Mouse (Mus musculus) MEL (cell line): ENCODE data around the gene Bmper. TPM values are rescaled to one million over a fixed set of nuclear protein-coding genes. Genes with fewer than 3 reads are reported as not detected.

Experiments
- DNase-seq: peaks from one replicate; pipeline ENCODE4 v3.0.0; 2011; ENCODE audit warnings: low read depth, low spot score
- H3K27ac ChIP-seq: 2 replicates; pipeline ENCODE4 v1.5.1; 2012; ENCODE audit warnings: low read depth, mild to moderate bottlenecking, control low read depth, low read length, moderate library complexity; ENCODE audit not compliant: control insufficient read depth
- H3K27me3 ChIP-seq, 2 experiments: fragments of 150-350 bp in 1 of 2; sonication (generic) in 1 of 2; 2 replicates each; pipeline ENCODE4 v1.6.1; 2012; ENCODE audit warnings: low read length in 2 of 2, mild to moderate bottlenecking in 2 of 2, improper control_type of control experiment in 1 of 2, moderate library complexity in 1 of 2; ENCODE audit not compliant: insufficient read depth in 2 of 2, control insufficient read depth in 1 of 2
- H3K36me3 ChIP-seq, 2 experiments: 2 replicates each; pipeline ENCODE4 v1.6.1; 2012 to 2014; ENCODE audit warnings: low read length in 2 of 2, improper control_type of control experiment in 1 of 2, inconsistent platforms in 1 of 2, mild to moderate bottlenecking in 1 of 2; ENCODE audit not compliant: insufficient read depth in 2 of 2, control insufficient read depth in 1 of 2
- H3K4me1 ChIP-seq, 2 experiments: fragments of 150-350 bp in 1 of 2; sonication (generic) in 1 of 2; 2 replicates each; pipeline ENCODE4 v1.6.1; 2012; ENCODE audit warnings: low read length in 2 of 2, improper control_type of control experiment in 1 of 2, mild to moderate bottlenecking in 1 of 2; ENCODE audit not compliant: insufficient read depth in 2 of 2, control insufficient read depth in 1 of 2
- H3K4me3 ChIP-seq, 2 experiments: fragments of 150-350 bp in 1 of 2; sonication (generic) in 1 of 2; 2 replicates each; pipeline ENCODE4 v1.5.1; 2012; ENCODE audit warnings: low read depth in 2 of 2, low read length in 2 of 2, mild to moderate bottlenecking in 2 of 2, moderate library complexity in 2 of 2, control low read depth in 1 of 2, improper control_type of control experiment in 1 of 2; ENCODE audit not compliant: control insufficient read depth in 1 of 2, insufficient read depth in 1 of 2
- H3K79me2 ChIP-seq: 2 replicates; pipeline ENCODE4 v1.6.1; 2012; ENCODE audit warnings: mild to moderate bottlenecking, low read length, moderate library complexity; ENCODE audit not compliant: control insufficient read depth, poor library complexity, insufficient read depth
- H3K9ac ChIP-seq: 2 replicates; pipeline ENCODE4 v1.6.1; 2012; ENCODE audit warnings: low read depth, mild to moderate bottlenecking, control low read depth, low read length, moderate library complexity; ENCODE audit not compliant: control insufficient read depth, poor library complexity, severe bottlenecking
- H3K9me3 ChIP-seq: fragments of 150-350 bp; sonication (generic); replicated peaks from 2 replicates; pipeline ENCODE4 v1.6.1; 2012; ENCODE audit warnings: mild to moderate bottlenecking, low read length, improper control_type of control experiment, moderate library complexity; ENCODE audit not compliant: insufficient read depth
- CHD1 ChIP-seq: IDR thresholded peaks from 2 replicates; pipeline ENCODE4 v1.6.1; 2012; ENCODE audit warnings: low read depth, mild to moderate bottlenecking, inconsistent platforms, low read length, improper control_type of control experiment
- CTCF ChIP-seq, 3 experiments: IDR thresholded peaks in 2 of 3; conservative IDR thresholded peaks in 1 of 3; 2 replicates each; pipeline ENCODE4 v1.5.1; 2011 to 2012; ENCODE audit warnings: low read length in 3 of 3, low read depth in 2 of 3, mild to moderate bottlenecking in 2 of 3, improper control_type of control experiment in 1 of 3, inconsistent platforms in 1 of 3, mixed read lengths in 1 of 3, moderate library complexity in 1 of 3; ENCODE audit not compliant: control insufficient read depth in 1 of 3, insufficient read depth in 1 of 3, poor library complexity in 1 of 3, severe bottlenecking in 1 of 3
- E2F4 ChIP-seq: IDR thresholded peaks from 2 replicates; pipeline ENCODE4 v1.6.1; 2011; ENCODE audit warnings: low read depth, low read length, improper control_type of control experiment, borderline replicate concordance
- ELF1 ChIP-seq: IDR thresholded peaks from 2 replicates; pipeline ENCODE4 v1.6.1; 2014; ENCODE audit warnings: low read depth, mild to moderate bottlenecking, inconsistent platforms, low read length, improper control_type of control experiment, moderate library complexity
- EP300 ChIP-seq, 2 experiments: IDR thresholded peaks; 2 replicates each; pipeline ENCODE4 v1.6.1; 2011; ENCODE audit warnings: improper control_type of control experiment in 2 of 2, low read length in 2 of 2, low read depth in 1 of 2, mild to moderate bottlenecking in 1 of 2
- ETS1 ChIP-seq: IDR thresholded peaks from 2 replicates; pipeline ENCODE4 v1.6.1; 2012; ENCODE audit warnings: low read depth, mild to moderate bottlenecking, inconsistent platforms, low read length, improper control_type of control experiment, moderate library complexity
- GABPA ChIP-seq: IDR thresholded peaks from 2 replicates; pipeline ENCODE4 v1.6.1; 2012; ENCODE audit warnings: low read depth, mild to moderate bottlenecking, inconsistent platforms, low read length, improper control_type of control experiment, moderate library complexity
- GATA1 ChIP-seq: IDR thresholded peaks from 2 replicates; pipeline ENCODE4 v1.6.1; 2011; ENCODE audit warnings: low read depth, low read length, improper control_type of control experiment
- HCFC1 ChIP-seq: IDR thresholded peaks from 2 replicates; pipeline ENCODE4 v1.6.1; 2012; ENCODE audit warnings: low read depth, mild to moderate bottlenecking, inconsistent platforms, low read length, improper control_type of control experiment, moderate library complexity
- JUND ChIP-seq: IDR thresholded peaks from 2 replicates; pipeline ENCODE4 v1.6.1; 2011; ENCODE audit warnings: low read depth, mild to moderate bottlenecking, improper control_type of control experiment, low read length
- KAT2A ChIP-seq: conservative IDR thresholded peaks from 2 replicates; pipeline ENCODE4 v1.6.1; 2012; ENCODE audit warnings: low read depth, low read length, improper control_type of control experiment, inconsistent platforms
- MAX ChIP-seq: IDR thresholded peaks from 2 replicates; pipeline ENCODE4 v1.6.1; 2011; ENCODE audit warnings: low read length, improper control_type of control experiment
- MAZ ChIP-seq: IDR thresholded peaks from 2 replicates; pipeline ENCODE4 v1.6.1; 2012; ENCODE audit warnings: low read depth, mild to moderate bottlenecking, inconsistent platforms, low read length, improper control_type of control experiment
- MEF2A ChIP-seq: IDR thresholded peaks from 2 replicates; pipeline ENCODE4 v1.6.1; 2014; ENCODE audit warnings: low read depth, mild to moderate bottlenecking, inconsistent platforms, low read length, improper control_type of control experiment; ENCODE audit not compliant: poor library complexity, insufficient replicate concordance, severe bottlenecking; ENCODE audit errors: extremely low read depth
- MYC ChIP-seq: IDR thresholded peaks from 2 replicates; pipeline ENCODE4 v1.6.1; 2011; ENCODE audit warnings: low read depth, mild to moderate bottlenecking, low read length, improper control_type of control experiment, moderate library complexity
- NELFE ChIP-seq: IDR thresholded peaks from 2 replicates; pipeline ENCODE4 v1.6.1; 2011; ENCODE audit warnings: low read depth, low read length, improper control_type of control experiment
- NRF1 ChIP-seq: IDR thresholded peaks from 2 replicates; pipeline ENCODE4 v1.6.1; 2014; ENCODE audit warnings: low read depth, mild to moderate bottlenecking, inconsistent platforms, low read length, improper control_type of control experiment, moderate library complexity; ENCODE audit not compliant: poor library complexity, insufficient read depth, severe bottlenecking
- POLR2A ChIP-seq, 2 experiments: IDR thresholded peaks; 2 replicates each; pipeline ENCODE4 v1.6.1; 2011 to 2012; ENCODE audit warnings: low read length in 2 of 2, mild to moderate bottlenecking in 2 of 2, control low read depth in 1 of 2, improper control_type of control experiment in 1 of 2, low read depth in 1 of 2, moderate library complexity in 1 of 2; ENCODE audit not compliant: control insufficient read depth in 1 of 2, insufficient read depth in 1 of 2, poor library complexity in 1 of 2
- POLR2AphosphoS2 ChIP-seq: IDR thresholded peaks from 2 replicates; pipeline ENCODE4 v1.6.1; 2011; ENCODE audit warnings: low read length, improper control_type of control experiment
- POLR2AphosphoS5 ChIP-seq: IDR thresholded peaks from 2 replicates; pipeline ENCODE4 v1.6.1; 2012; ENCODE audit warnings: low read depth, borderline replicate concordance, mild to moderate bottlenecking, inconsistent platforms, low read length, moderate library complexity, mixed read lengths
- RAD21 ChIP-seq: IDR thresholded peaks from 2 replicates; pipeline ENCODE4 v1.6.1; 2011; ENCODE audit warnings: mild to moderate bottlenecking, low read depth, low read length, improper control_type of control experiment
- RCOR1 ChIP-seq: IDR thresholded peaks from 2 replicates; pipeline ENCODE4 v1.6.1; 2012; ENCODE audit warnings: low read depth, mild to moderate bottlenecking, inconsistent platforms, low read length, improper control_type of control experiment
- SIN3A ChIP-seq: IDR thresholded peaks from 2 replicates; pipeline ENCODE4 v1.6.1; 2012; ENCODE audit warnings: low read length, improper control_type of control experiment, inconsistent platforms
- SMC3 ChIP-seq: IDR thresholded peaks from 2 replicates; pipeline ENCODE4 v1.6.1; 2011; ENCODE audit warnings: low read depth, low read length, improper control_type of control experiment
- TAL1 ChIP-seq: IDR thresholded peaks from 2 replicates; pipeline ENCODE4 v1.6.1; 2012; ENCODE audit warnings: mild to moderate bottlenecking, inconsistent platforms, low read length, moderate library complexity, mixed read lengths
- TCF12 ChIP-seq: IDR thresholded peaks from 2 replicates; pipeline ENCODE4 v1.6.1; 2014; ENCODE audit warnings: low read depth, mild to moderate bottlenecking, inconsistent platforms, low read length, improper control_type of control experiment, moderate library complexity
- UBTF ChIP-seq: IDR thresholded peaks from 2 replicates; pipeline ENCODE4 v1.6.1; 2012; ENCODE audit warnings: low read depth, mild to moderate bottlenecking, inconsistent platforms, low read length, improper control_type of control experiment, moderate library complexity, borderline replicate concordance; ENCODE audit not compliant: insufficient read depth
- USF1 ChIP-seq: IDR thresholded peaks from 2 replicates; pipeline ENCODE4 v1.6.1; 2014; ENCODE audit warnings: low read depth, mild to moderate bottlenecking, inconsistent platforms, low read length, improper control_type of control experiment, moderate library complexity
- USF2 ChIP-seq, 2 experiments: IDR thresholded peaks; 2 replicates each; pipeline ENCODE4 v1.6.1; 2011 to 2012; ENCODE audit warnings: improper control_type of control experiment in 2 of 2, low read length in 2 of 2, borderline replicate concordance in 1 of 2, inconsistent platforms in 1 of 2, low read depth in 1 of 2, mild to moderate bottlenecking in 1 of 2; ENCODE audit not compliant: insufficient read depth in 1 of 2
- ZC3H11A ChIP-seq: IDR thresholded peaks from 2 replicates; pipeline ENCODE4 v1.6.1; 2012; ENCODE audit warnings: low read depth, mild to moderate bottlenecking, inconsistent platforms, low read length, improper control_type of control experiment
- ZMIZ1 ChIP-seq: IDR thresholded peaks from 2 replicates; pipeline ENCODE4 v1.6.1; 2012; ENCODE audit warnings: low read depth, mild to moderate bottlenecking, inconsistent platforms, low read length, improper control_type of control experiment, moderate library complexity
- ZNF384 ChIP-seq: IDR thresholded peaks from 2 replicates; pipeline ENCODE4 v1.6.1; 2012; ENCODE audit warnings: low read depth, mild to moderate bottlenecking, inconsistent platforms, low read length, improper control_type of control experiment
- polyA plus RNA-seq, 2 experiments: library from polyadenylated mRNA; stranded (reverse) in 1 of 2; unstranded in 1 of 2; fragments of >175 nt in 1 of 2; fragments of >200 nt in 1 of 2; gene quantifications; 2 replicates each; pipeline versions ENCODE4 v1.2.1 to v1.2.4; 2012; ENCODE audit warnings: low replicate concordance in 2 of 2, low read depth in 1 of 2; ENCODE audit not compliant: insufficient read length in 2 of 2, insufficient read depth in 1 of 2, missing spikeins in 1 of 2
- total RNA-seq: library from RNA; depleted of rRNA; stranded (reverse); fragments of 300-350 nt; gene quantifications from 2 replicates; pipeline ENCODE4 v1.2.3, GENCODE M21; 2012

Bmper gene
- total and polyA plus RNA-seq, 3 experiments: not detected

DNA sequence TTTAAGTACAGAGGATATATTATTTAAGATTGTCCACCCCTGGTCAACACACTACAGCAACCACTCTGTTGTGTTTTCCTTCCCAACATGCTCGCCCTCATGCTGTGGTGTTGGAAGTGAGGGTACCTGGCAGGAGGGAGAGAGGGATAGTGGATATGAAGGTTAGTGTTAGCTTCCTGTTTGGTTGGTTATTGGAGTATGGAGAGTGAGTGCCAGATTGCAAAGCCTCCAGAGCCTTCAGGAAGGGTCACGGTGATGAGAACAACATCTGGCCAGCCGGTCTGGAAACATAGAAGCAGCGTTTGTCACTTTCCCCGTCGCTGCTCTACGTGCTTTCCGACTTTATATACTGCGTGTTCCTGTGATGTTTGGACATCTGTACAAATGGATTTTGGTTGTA lies 215.8 kb downstream of the Bmper start:
- no peaks in the 10 kb centered on the region; the same call in 1 of the 2 replicates for H3K9me3 ChIP-seq
- TF ChIP-seq CHD1 (no peak), ZC3H11A (no peak), MEF2A (no peak), TAL1 (no peak), POLR2AphosphoS2 (no peak), RCOR1 (no peak), UBTF (no peak), POLR2AphosphoS5 (no peak), NRF1 (no peak), EP300 (IDR thresholded peaks at IDR 0.05; ENCODE audit: low read depth in 1 of 2, low read length in 2 of 2) (no peak), ETS1 (no peak), ZNF384 (no peak), JUND (no peak), ELF1 (no peak), USF1 (no peak), MAZ (no peak), NELFE (no peak), GABPA (no peak), POLR2A (IDR thresholded peaks at IDR 0.05; ENCODE audit: control insufficient read depth in 1 of 2, insufficient read depth in 1 of 2, low read depth in 1 of 2, low read length in 2 of 2, poor library complexity in 1 of 2) (no peak)
- H3K4me1 ChIP-seq: no peaks in the 10 kb centered on the region
- H3K79me2 ChIP-seq: no peaks in the 10 kb centered on the region
- H3K9ac ChIP-seq: no peak overlapping the region
- no peak overlapping the region for H3K27ac ChIP-seq
- no peak overlapping the region for H3K4me3 ChIP-seq
- H3K27me3 ChIP-seq: no peaks in the 10 kb centered on the region
- no peaks in the 10 kb centered on the region for H3K36me3 ChIP-seq
- DNase-seq: no peak

DNA sequence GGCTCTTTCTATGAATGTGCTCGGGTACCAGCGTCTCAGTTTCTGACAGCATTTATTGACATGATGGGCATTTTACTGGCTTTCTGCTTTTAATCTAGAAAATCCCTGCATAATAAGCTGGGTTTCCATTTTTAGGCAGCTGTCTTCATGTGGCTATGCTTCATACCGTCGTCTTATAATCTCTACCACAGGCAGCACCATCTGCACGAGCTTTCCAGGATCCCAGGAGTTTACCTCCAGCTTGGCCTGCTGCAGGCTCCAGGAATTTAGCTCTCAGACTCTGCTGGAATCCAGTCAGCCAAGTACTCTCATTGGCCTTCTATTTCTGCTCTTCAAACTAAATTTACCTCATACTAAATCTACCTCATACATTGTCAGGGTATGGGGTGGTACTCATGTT lies 219.3 kb downstream of the Bmper start:
- Histone ChIP-seq H3K36me3 (no peaks in the 10 kb centered on the region), H3K9me3 (no peaks in the 10 kb centered on the region; the same call in 1 of the 2 replicates), H3K4me3 (no peak overlapping the region)
- DNase-seq: no peak
- TF ChIP-seq POLR2AphosphoS5 (no peak), USF2 (IDR thresholded peaks at IDR 0.05; ENCODE audit: borderline replicate concordance in 1 of 2, insufficient read depth in 1 of 2, low read depth in 1 of 2, low read length in 2 of 2) (no peak), EP300 (IDR thresholded peaks at IDR 0.05; ENCODE audit: low read depth in 1 of 2, low read length in 2 of 2) (no peak), CTCF (IDR thresholded peaks at IDR 0.05 in 2 of 3, conservative IDR thresholded peaks at IDR 0.05 in 1 of 3; ENCODE audit: control insufficient read depth in 1 of 3, insufficient read depth in 1 of 3, low read depth in 2 of 3, low read length in 3 of 3, poor library complexity in 1 of 3, severe bottlenecking in 1 of 3) (no peak), MEF2A (no peak), SMC3 (no peak), E2F4 (no peak), KAT2A (no peak), HCFC1 (no peak), SIN3A (no peak), RCOR1 (no peak), MYC (no peak), RAD21 (no peak), GATA1 (no peak), MAX (no peak), ZMIZ1 (no peak), NRF1 (no peak), TCF12 (no peak)
- TF ChIP-seq, all 39 proteins: peak for 0
- Histone ChIP-seq H3K9ac (no peak overlapping the region), H3K27ac (no peak overlapping the region), H3K27me3 (no peaks in the 10 kb centered on the region), H3K4me1 (no peaks in the 10 kb centered on the region), H3K79me2 (no peaks in the 10 kb centered on the region)
